Mouse (Mus musculus): ENCODE measurements at regions not wholly inside any gene's neighbourhood (a gene's known extent, or its start where the extent isn't known, plus 50 kb on each side); places are given as distances from the start of the nearest gene placed in this dataset.

- Histone ChIP-seq H3K4me2 (no peak overlapping the region), H3K36me3 (ENCODE audit: control insufficient read depth, insufficient read depth, low read length) (no peaks in the 10 kb centered on the region), H3K27me3 (ENCODE audit: control insufficient read depth, insufficient read depth, low read length) (no peaks in the 10 kb centered on the region), H3K4me1 (ENCODE audit: control insufficient read depth, insufficient read depth, low read length) (no peaks in the 10 kb centered on the region), H3K27ac (ENCODE audit: low read depth, low read length) (no peak overlapping the region), H3K9ac (ENCODE audit: low read depth, low read length) (no peak overlapping the region), H3K4me3 (ENCODE audit: low read depth, low read length) (no peak overlapping the region), H3K9me3 (replicated peaks; ENCODE audit: control insufficient read depth, low read length) (no peaks in the 10 kb centered on the region)
- ATAC-seq (replicated peaks; ENCODE audit: insufficient number of reproducible peaks, low FRiP score, low TSS enrichment): no peak
Measured at GRCm38 (mm10) chr3:140096854-140097540, 891.5 kb downstream of the Stpg2 start.

DNA sequence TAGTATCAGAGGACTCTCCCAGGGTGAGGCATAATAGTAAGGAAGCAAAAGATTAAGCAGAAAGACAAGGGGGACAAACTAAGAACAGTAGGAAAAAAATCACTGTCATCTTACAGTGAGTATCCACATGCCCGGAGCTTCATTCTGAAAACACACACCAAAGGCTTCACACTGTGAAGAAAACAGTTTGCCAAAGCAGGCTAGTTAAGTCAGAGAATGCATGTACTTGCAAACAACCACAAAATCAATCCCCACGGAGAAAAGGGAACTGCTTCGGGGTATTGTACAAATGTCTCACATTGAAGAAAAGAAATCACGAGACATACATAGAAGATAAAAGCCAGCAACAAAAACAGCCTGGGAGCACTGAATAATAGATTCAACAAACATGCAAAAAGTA is 903.9 kb downstream of the Stpg2 start:
- Histone ChIP-seq H3K9ac (ENCODE audit: low read depth, low read length) (no peak overlapping the region), H3K27ac (ENCODE audit: low read depth, low read length) (no peak overlapping the region), H3K4me3 (ENCODE audit: low read depth, low read length) (no peak overlapping the region), H3K27me3 (ENCODE audit: control insufficient read depth, insufficient read depth, low read length) (no peaks in the 10 kb centered on the region), H3K4me1 (ENCODE audit: control insufficient read depth, insufficient read depth, low read length) (no peaks in the 10 kb centered on the region), H3K9me3 (replicated peaks; ENCODE audit: control insufficient read depth, low read length) (no peaks in the 10 kb centered on the region), H3K4me2 (no peak overlapping the region), H3K36me3 (ENCODE audit: control insufficient read depth, insufficient read depth, low read length) (no peaks in the 10 kb centered on the region)
- WGBS (ENCODE audit: insufficient replicate concordance): 69% methylated on average over 4 of the region's 4 CpGs
- no peak for ATAC-seq (replicated peaks; ENCODE audit: insufficient number of reproducible peaks, low FRiP score, low TSS enrichment)

DNA sequence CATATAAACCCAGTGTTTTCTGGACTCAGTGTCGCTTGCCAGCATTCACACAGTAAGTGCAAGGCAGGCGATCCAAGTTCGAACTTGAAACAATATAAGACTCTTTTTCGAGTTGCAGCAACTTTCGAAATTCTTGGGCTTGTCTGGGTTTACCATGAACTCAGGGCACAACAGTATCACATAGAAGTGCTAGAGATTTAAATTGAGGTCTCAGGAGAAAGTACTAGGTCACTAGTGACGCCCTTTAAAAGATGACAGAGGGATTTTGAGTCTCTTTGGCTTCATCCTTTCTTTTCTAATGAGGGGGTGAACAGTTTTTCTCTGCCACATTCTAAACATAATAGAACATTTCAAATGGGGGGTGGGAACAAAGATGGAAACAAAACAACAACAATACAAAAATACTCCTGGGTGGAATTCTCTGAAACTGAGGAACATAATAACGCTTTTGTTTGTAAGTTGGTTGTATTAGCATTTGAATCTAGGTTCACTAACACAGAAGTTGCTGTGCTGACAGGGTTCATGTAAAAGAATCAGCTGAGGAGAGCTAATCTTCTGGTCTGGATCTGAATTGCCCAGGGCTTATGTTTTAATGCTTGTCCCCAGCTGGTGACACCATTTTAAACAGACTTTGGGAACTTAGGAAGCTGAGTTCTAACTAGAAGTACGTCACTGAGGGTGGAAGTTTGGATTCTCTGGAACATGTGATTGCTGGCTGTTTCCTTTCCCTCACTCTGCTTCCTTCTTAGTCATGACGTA is 906.1 kb downstream of the Stpg2 start:
- Histone ChIP-seq H3K4me2 (no peak overlapping the region), H3K9ac (ENCODE audit: low read depth, low read length) (no peak overlapping the region), H3K36me3 (ENCODE audit: control insufficient read depth, insufficient read depth, low read length) (no peaks in the 10 kb centered on the region), H3K4me3 (ENCODE audit: low read depth, low read length) (no peak overlapping the region), H3K27ac (ENCODE audit: low read depth, low read length) (no peak overlapping the region), H3K4me1 (ENCODE audit: control insufficient read depth, insufficient read depth, low read length) (no peaks in the 10 kb centered on the region), H3K9me3 (replicated peaks; ENCODE audit: control insufficient read depth, low read length) (no peaks in the 10 kb centered on the region), H3K27me3 (ENCODE audit: control insufficient read depth, insufficient read depth, low read length) (no peaks in the 10 kb centered on the region)
- 82% methylated on average over 9 of the region's 9 CpGs for WGBS (ENCODE audit: insufficient replicate concordance)
- no peak for ATAC-seq (replicated peaks; ENCODE audit: insufficient number of reproducible peaks, low FRiP score, low TSS enrichment)

DNA sequence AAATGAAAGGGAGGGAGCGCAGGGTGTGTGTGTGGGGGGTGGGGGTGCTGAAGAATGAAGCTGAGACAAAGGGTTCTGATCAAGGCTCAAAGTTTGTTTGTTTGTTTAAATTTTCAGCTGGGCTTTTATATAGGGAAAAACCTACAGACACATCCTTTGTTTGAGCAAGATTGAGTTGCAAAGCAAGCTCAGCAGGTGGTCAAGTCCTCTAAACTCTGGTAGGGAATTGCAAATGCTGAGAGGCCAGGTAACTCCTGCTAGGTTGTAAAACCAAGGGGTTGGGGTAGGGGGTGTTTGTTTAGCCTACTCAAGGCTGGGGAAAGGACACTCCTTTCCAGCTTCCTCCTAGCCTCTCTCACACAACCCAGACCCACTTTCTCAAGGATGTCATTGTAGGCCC is 909.6 kb downstream of the Stpg2 start:
- Histone ChIP-seq H3K9ac (ENCODE audit: low read depth, low read length) (no peak overlapping the region), H3K27ac (ENCODE audit: low read depth, low read length) (no peak overlapping the region), H3K4me2 (no peak overlapping the region), H3K4me1 (ENCODE audit: control insufficient read depth, insufficient read depth, low read length) (no peaks in the 10 kb centered on the region), H3K9me3 (replicated peaks; ENCODE audit: control insufficient read depth, low read length) (no peaks in the 10 kb centered on the region), H3K27me3 (ENCODE audit: control insufficient read depth, insufficient read depth, low read length) (no peaks in the 10 kb centered on the region), H3K36me3 (ENCODE audit: control insufficient read depth, insufficient read depth, low read length) (no peaks in the 10 kb centered on the region), H3K4me3 (ENCODE audit: low read depth, low read length) (no peak overlapping the region)
- 68% methylated on average over 1 of the region's 1 CpGs for WGBS (ENCODE audit: insufficient replicate concordance)
- ATAC-seq (replicated peaks; ENCODE audit: insufficient number of reproducible peaks, low FRiP score, low TSS enrichment): no peak

GRCm38 (mm10) chr3:140127310-140127709 is 921.8 kb downstream of the Stpg2 start:
- WGBS (ENCODE audit: insufficient replicate concordance): 59% methylated on average over 3 of the region's 3 CpGs
- no peak for ATAC-seq (replicated peaks; ENCODE audit: insufficient number of reproducible peaks, low FRiP score, low TSS enrichment)
- H3K9ac ChIP-seq (ENCODE audit: low read depth, low read length): no peak overlapping the region

GRCm38 (mm10) chr3:140129065-140129778 is 923.7 kb downstream of the Stpg2 start:
- Histone ChIP-seq H3K4me3 (ENCODE audit: low read depth, low read length) (no peak overlapping the region), H3K9ac (ENCODE audit: low read depth, low read length) (no peak overlapping the region), H3K4me2 (no peak overlapping the region), H3K4me1 (ENCODE audit: control insufficient read depth, insufficient read depth, low read length) (no peaks in the 10 kb centered on the region), H3K27me3 (ENCODE audit: control insufficient read depth, insufficient read depth, low read length) (no peaks in the 10 kb centered on the region), H3K27ac (ENCODE audit: low read depth, low read length) (no peak overlapping the region), H3K36me3 (ENCODE audit: control insufficient read depth, insufficient read depth, low read length) (no peaks in the 10 kb centered on the region), H3K9me3 (replicated peaks; ENCODE audit: control insufficient read depth, low read length) (no peaks in the 10 kb centered on the region)
- ATAC-seq (replicated peaks; ENCODE audit: insufficient number of reproducible peaks, low FRiP score, low TSS enrichment): no peak
- WGBS (ENCODE audit: insufficient replicate concordance): 76% methylated on average over 8 of the region's 8 CpGs

More at GRCm38 (mm10) chr3:140127310-140127709, 921.8 kb downstream of the Stpg2 start:
- H3K9me3 ChIP-seq (replicated peaks; ENCODE audit: control insufficient read depth, low read length): no peaks in the 10 kb centered on the region
- H3K27me3 ChIP-seq (ENCODE audit: control insufficient read depth, insufficient read depth, low read length): no peaks in the 10 kb centered on the region
- H3K36me3 ChIP-seq (ENCODE audit: control insufficient read depth, insufficient read depth, low read length): no peaks in the 10 kb centered on the region
- H3K4me2 ChIP-seq: no peak overlapping the region
- no peak overlapping the region for H3K4me3 ChIP-seq (ENCODE audit: low read depth, low read length)
- H3K27ac ChIP-seq (ENCODE audit: low read depth, low read length): no peak overlapping the region
- no peaks in the 10 kb centered on the region for H3K4me1 ChIP-seq (ENCODE audit: control insufficient read depth, insufficient read depth, low read length)

DNA sequence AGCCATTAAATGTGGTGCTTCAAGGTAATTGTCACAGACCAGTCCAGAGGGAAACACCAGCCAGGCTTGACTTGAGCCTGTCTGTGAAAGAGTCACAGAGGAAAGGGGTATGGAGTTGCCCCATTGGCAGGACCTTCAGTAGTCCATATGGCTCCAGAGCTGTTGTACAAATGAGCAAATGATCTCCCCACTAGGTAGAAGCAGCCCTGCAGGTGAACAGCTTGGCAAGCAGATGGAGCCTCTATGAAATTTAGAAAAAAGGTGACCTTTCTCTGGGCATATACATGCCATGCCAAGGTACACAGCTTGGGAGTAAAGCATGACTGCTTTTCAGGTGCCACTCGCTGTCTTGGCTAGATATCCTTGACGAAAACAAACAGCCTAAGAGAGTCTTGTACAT is 938.4 kb downstream of the Stpg2 start:
- H3K4me2 ChIP-seq: no peak overlapping the region
- 77% methylated on average over 2 of the region's 2 CpGs for WGBS (ENCODE audit: insufficient replicate concordance)
- H3K9me3 ChIP-seq (replicated peaks; ENCODE audit: control insufficient read depth, low read length): no peaks in the 10 kb centered on the region
- no peak for ATAC-seq (replicated peaks; ENCODE audit: insufficient number of reproducible peaks, low FRiP score, low TSS enrichment)
- no peak overlapping the region for H3K9ac ChIP-seq (ENCODE audit: low read depth, low read length)
- no peak overlapping the region for H3K4me3 ChIP-seq (ENCODE audit: low read depth, low read length)
- H3K27ac ChIP-seq (ENCODE audit: low read depth, low read length): no peak overlapping the region
- no peaks in the 10 kb centered on the region for H3K4me1 ChIP-seq (ENCODE audit: control insufficient read depth, insufficient read depth, low read length)
- no peaks in the 10 kb centered on the region for H3K27me3 ChIP-seq (ENCODE audit: control insufficient read depth, insufficient read depth, low read length)
- H3K36me3 ChIP-seq (ENCODE audit: control insufficient read depth, insufficient read depth, low read length): no peaks in the 10 kb centered on the region

- no peaks in the 10 kb centered on the region for H3K9me3 ChIP-seq (replicated peaks; ENCODE audit: control insufficient read depth, low read length)
- H3K4me2 ChIP-seq: no peak overlapping the region
- 66% methylated on average over 2 of the region's 2 CpGs for WGBS (ENCODE audit: insufficient replicate concordance)
- H3K4me1 ChIP-seq (ENCODE audit: control insufficient read depth, insufficient read depth, low read length): no peaks in the 10 kb centered on the region
- no peaks in the 10 kb centered on the region for H3K27me3 ChIP-seq (ENCODE audit: control insufficient read depth, insufficient read depth, low read length)
- no peak for ATAC-seq (replicated peaks; ENCODE audit: insufficient number of reproducible peaks, low FRiP score, low TSS enrichment)
- H3K4me3 ChIP-seq (ENCODE audit: low read depth, low read length): no peak overlapping the region
- no peak overlapping the region for H3K27ac ChIP-seq (ENCODE audit: low read depth, low read length)
- no peak overlapping the region for H3K9ac ChIP-seq (ENCODE audit: low read depth, low read length)
- no peaks in the 10 kb centered on the region for H3K36me3 ChIP-seq (ENCODE audit: control insufficient read depth, insufficient read depth, low read length)
Measured at GRCm38 (mm10) chr3:140147158-140147933, 941.9 kb downstream of the Stpg2 start.
